9 mouse cellular contexts compared by ENCODE assay signal in the genomic region with DNA sequence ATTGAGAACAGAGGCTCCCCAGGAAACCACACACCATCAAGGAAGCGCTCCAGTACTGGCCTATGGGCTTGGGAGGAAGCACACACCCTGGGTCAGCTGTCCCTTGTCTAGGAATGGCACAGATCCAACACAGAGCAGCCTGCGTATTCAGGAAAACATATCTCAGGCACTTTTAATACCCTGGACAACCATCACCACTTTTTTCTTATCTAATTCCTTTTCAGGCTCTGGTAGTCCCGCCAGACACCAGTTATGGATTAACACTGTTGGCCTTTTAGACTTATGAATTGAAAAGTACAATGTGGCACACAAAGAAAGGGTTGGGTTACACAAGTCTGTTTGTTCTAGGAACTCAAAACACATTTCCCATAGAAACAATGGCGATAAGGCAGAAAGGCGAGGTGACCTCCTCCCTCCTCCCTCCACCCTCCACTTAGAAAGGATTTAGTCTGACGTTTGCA. TPM values are rescaled to one million over a fixed set of nuclear protein-coding genes. Genes with fewer than 3 reads are reported as not detected.
DNase-seq lines count a peak whose midpoint lies in the region; ATAC-seq lines count a peak whose summit lies in the region.
"Had no signal": no experiment of that assay in that cellular context is flagged by ENCODE, and none has a peak within 500 bp of the region (broad histone marks: within the 10 kb centered on the region; RNA-seq: fewer than 3 reads in every experiment).

No protein-coding gene starts in this region.

- H3K27ac ChIP-seq in midbrain, embryonic 12.5 days (replicated peaks): no peak overlapping the region
- H3K27ac ChIP-seq in midbrain, embryonic 10.5 days (replicated peaks): no peak overlapping the region
- H3K27ac ChIP-seq in neural tube, embryonic 14.5 days (ENCODE audit: low read depth, low read length): no peak overlapping the region
- no peak overlapping the region for H3K27ac ChIP-seq in forebrain, embryonic 15.5 days (replicated peaks)

- no peak overlapping the region for H3K9ac ChIP-seq in midbrain, embryonic 12.5 days (replicated peaks)
- no peak overlapping the region for H3K9ac ChIP-seq in neural tube, embryonic 14.5 days (replicated peaks; ENCODE audit: low read depth, low read length)
- H3K9ac ChIP-seq in forebrain, embryonic 15.5 days (replicated peaks): no peak overlapping the region

- H3K4me2 ChIP-seq in midbrain, embryonic 12.5 days (replicated peaks): no peak overlapping the region
- no peak overlapping the region for H3K4me2 ChIP-seq in neural tube, embryonic 14.5 days (ENCODE audit: low read depth, low read length)
- H3K4me2 ChIP-seq in forebrain, embryonic 15.5 days (replicated peaks): no peak overlapping the region

- no peaks in the 10 kb centered on the region for H3K36me3 ChIP-seq in midbrain, embryonic 12.5 days
- H3K36me3 ChIP-seq in midbrain, embryonic 10.5 days: no peaks in the 10 kb centered on the region
- H3K36me3 ChIP-seq in neural tube, embryonic 14.5 days (ENCODE audit: control insufficient read depth, insufficient read depth, low read length): no peaks in the 10 kb centered on the region
- H3K36me3 ChIP-seq in forebrain, embryonic 15.5 days: no peaks in the 10 kb centered on the region

- no peaks in the 10 kb centered on the region for H3K27me3 ChIP-seq in midbrain, embryonic 12.5 days
- no peaks in the 10 kb centered on the region for H3K27me3 ChIP-seq in midbrain, embryonic 10.5 days (ENCODE audit: low read depth, poor library complexity, severe bottlenecking)
- H3K27me3 ChIP-seq in neural tube, embryonic 14.5 days (ENCODE audit: control insufficient read depth, insufficient read depth, low read length): no peaks in the 10 kb centered on the region
- no peaks in the 10 kb centered on the region for H3K27me3 ChIP-seq in forebrain, embryonic 15.5 days
- H3K27me3 ChIP-seq: Patski had no signal

- peak; percentile 77 for ATAC-seq in midbrain, embryonic 12.5 days (ENCODE audit: low FRiP score, low read depth)
- ATAC-seq in neural tube, embryonic 14.5 days (ENCODE audit: low read depth): peak; percentile 76; the same call in 1 of the 2 replicates
- no peak for ATAC-seq in forebrain, embryonic 15.5 days (replicated peaks)
- ATAC-seq: Patski had no signal

- H3K9me3 ChIP-seq in midbrain, embryonic 12.5 days: no peaks in the 10 kb centered on the region
- no peaks in the 10 kb centered on the region for H3K9me3 ChIP-seq in midbrain, embryonic 10.5 days (replicated peaks)
- H3K9me3 ChIP-seq in neural tube, embryonic 14.5 days (ENCODE audit: control insufficient read depth, low read length): no peaks in the 10 kb centered on the region
- H3K9me3 ChIP-seq in forebrain, embryonic 15.5 days: no peaks in the 10 kb centered on the region

- no peak overlapping the region for H3K4me3 ChIP-seq in midbrain, embryonic 12.5 days
- no peak overlapping the region for H3K4me3 ChIP-seq in midbrain, embryonic 10.5 days
- no peak overlapping the region for H3K4me3 ChIP-seq in neural tube, embryonic 14.5 days (ENCODE audit: low read depth, low read length)
- no peak overlapping the region for H3K4me3 ChIP-seq in forebrain, embryonic 15.5 days

- H3K4me1 ChIP-seq in midbrain, embryonic 12.5 days: peaks cover 3% of the 10 kb centered on the region; the same call in 1 of the 2 replicates
- peaks cover 9% of the 10 kb centered on the region for H3K4me1 ChIP-seq in midbrain, embryonic 10.5 days
- H3K4me1 ChIP-seq in neural tube, embryonic 14.5 days (ENCODE audit: control insufficient read depth, insufficient read depth, low read length): no peaks in the 10 kb centered on the region
- H3K4me1 ChIP-seq in forebrain, embryonic 15.5 days: no peaks in the 10 kb centered on the region

- DNase-seq in midbrain, embryonic 10.5 days (ENCODE audit: low spot score): no peak
- peak; percentile 83 for DNase-seq in heart, adult 8-10 months (ENCODE audit: low spot score)
- peak; percentile 68 to 88 for DNase-seq in kidney, postnatal 25 days
- no peak for DNase-seq in frontal cortex, postnatal 36 days (ENCODE audit: low spot score in 2 of 2)
- DNase-seq in spleen, adult 18-20 months: no peak

- 32% methylated on average over 6 of the region's 6 CpGs for WGBS in midbrain, embryonic 12.5 days
- WGBS in midbrain, embryonic 10.5 days: 50% methylated on average over 6 of the region's 6 CpGs
- 25% methylated on average over 6 of the region's 6 CpGs for WGBS in neural tube, embryonic 14.5 days
- 44% methylated on average over 6 of the region's 6 CpGs for WGBS in forebrain, embryonic 15.5 days

RNA-seq across cellular contexts. Expression of gene Sstr4, which starts 56.8 kb away (rescaled TPM):
- 1.5 and 2.4 TPM in 2 replicates for polyA plus RNA-seq in midbrain, embryonic 12.5 days (2016; fragmentation: Nextera tagmentation; extraction: Ambion mirVana)
- polyA plus RNA-seq in midbrain, embryonic 10.5 days (2016; fragmentation: Nextera tagmentation; extraction: Ambion mirVana): 0.51 and 0.86 TPM in 2 replicates
- 1 to 10 TPM in 3 of 4 experiments, under 1 TPM in 1; 0.98 to 1.8 (median 1.3) TPM for total RNA-seq in heart, adult 8-10 months (2022)
- 3.1 and 3.5 TPM in 2 replicates for polyA plus RNA-seq in neural tube, embryonic 14.5 days (2014; fragmentation: Nextera tagmentation; extraction: Ambion mirVana)
- 1.2 and 1.5 TPM in 2 replicates for polyA plus RNA-seq in forebrain, embryonic 15.5 days (2015; fragmentation: Nextera tagmentation; extraction: Ambion mirVana)
- polyA plus RNA-seq: Patski had no signal

Comparison
In these comparisons a context has a peak if more than half of its experiments do, and no peak if none do; other contexts are left out.
1. DNase-seq: peak in heart, adult 8-10 months (single experiment) and kidney, postnatal 25 days (2 of 2); none in midbrain, embryonic 10.5 days (single experiment), frontal cortex, postnatal 36 days (0 of 2) and spleen, adult 18-20 months (0 of 2).